Mouse (Mus musculus): ENCODE measurements around the gene Col23a1. TPM values are rescaled to one million over a fixed set of nuclear protein-coding genes. Genes with fewer than 3 reads are reported as not detected.

Col23a1 gene
- polyA plus RNA-seq, 1 experiment = 1.5 TPM

DNA sequence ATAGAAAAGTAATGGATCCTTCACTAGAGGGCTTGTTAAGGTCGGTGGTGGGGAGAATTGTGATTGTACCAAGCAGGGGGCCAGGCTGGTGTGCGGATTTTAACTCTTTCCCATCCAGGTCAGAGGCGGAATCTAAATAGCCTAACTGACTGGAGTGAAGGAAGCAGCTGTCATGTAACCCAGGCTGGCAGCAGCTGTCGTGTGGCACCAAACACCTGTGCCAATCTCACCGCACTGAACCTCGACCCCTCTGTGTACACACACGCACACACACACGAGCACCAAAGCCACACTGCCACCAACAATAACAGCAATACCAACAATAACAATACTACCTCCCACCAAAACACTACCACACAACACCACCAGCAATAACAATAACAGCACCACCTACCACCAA lies 152.9 kb downstream of the Col23a1 start:
- H3K4me3 ChIP-seq (ENCODE audit: extremely low read depth, insufficient read depth, insufficient read length) = no peak overlapping the region
- H3K27me3 ChIP-seq (ENCODE audit: control insufficient read depth, insufficient read depth, low read length) = no peaks in the 10 kb centered on the region
- no peak for DNase-seq (ENCODE audit: low read depth in 1 of 2, low spot score in 2 of 2)
- TF ChIP-seq POLR2A (IDR thresholded peaks at IDR 0.05; ENCODE audit: low read depth, low read length) (no peak), CTCF (IDR thresholded peaks at IDR 0.05; ENCODE audit: extremely low read depth, insufficient read depth, insufficient read length, insufficient replicate concordance) (no peak)
- H3K4me1 ChIP-seq (ENCODE audit: control insufficient read depth, insufficient read depth, insufficient read length) = no peaks in the 10 kb centered on the region
- H3K27ac ChIP-seq (ENCODE audit: insufficient read depth, low read length) = no peak overlapping the region
- WGBS = 83% methylated on average over 8 of the region's 8 CpGs
- H3K36me3 ChIP-seq (ENCODE audit: control insufficient read depth, insufficient read depth, low read length) = no peaks in the 10 kb centered on the region

DNA sequence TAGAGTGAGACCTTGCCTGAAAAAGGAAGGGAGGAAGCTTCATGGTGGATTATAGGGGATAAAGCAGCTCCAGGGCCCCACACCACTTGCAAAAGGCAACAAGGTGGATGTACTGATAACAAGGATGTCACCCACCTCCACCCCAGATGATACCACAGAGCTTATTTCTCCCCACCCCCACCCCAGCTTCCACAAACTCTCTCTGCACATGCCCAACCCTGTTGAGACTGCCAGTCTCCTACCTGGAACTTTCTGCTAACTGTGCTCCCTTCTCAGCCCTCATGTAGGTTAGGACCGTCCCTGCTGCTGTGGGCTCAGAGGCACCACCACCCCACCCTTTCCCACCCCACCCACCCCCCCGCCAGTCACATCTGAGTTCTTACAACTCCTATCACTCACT lies 154.1 kb downstream of the Col23a1 start:
- WGBS = 59% methylated on average over 2 of the region's 2 CpGs
- DNase-seq (ENCODE audit: low read depth in 1 of 2, low spot score in 2 of 2) = no peak
- Histone ChIP-seq H3K4me3 (ENCODE audit: extremely low read depth, insufficient read depth, insufficient read length) (no peak overlapping the region), H3K27ac (ENCODE audit: insufficient read depth, low read length) (no peak overlapping the region), H3K27me3 (ENCODE audit: control insufficient read depth, insufficient read depth, low read length) (no peaks in the 10 kb centered on the region), H3K36me3 (ENCODE audit: control insufficient read depth, insufficient read depth, low read length) (no peaks in the 10 kb centered on the region), H3K4me1 (ENCODE audit: control insufficient read depth, insufficient read depth, insufficient read length) (no peaks in the 10 kb centered on the region)
- TF ChIP-seq POLR2A (IDR thresholded peaks at IDR 0.05; ENCODE audit: low read depth, low read length) = no peak
- TF ChIP-seq CTCF (IDR thresholded peaks at IDR 0.05; ENCODE audit: extremely low read depth, insufficient read depth, insufficient read length, insufficient replicate concordance) = no peak

DNA sequence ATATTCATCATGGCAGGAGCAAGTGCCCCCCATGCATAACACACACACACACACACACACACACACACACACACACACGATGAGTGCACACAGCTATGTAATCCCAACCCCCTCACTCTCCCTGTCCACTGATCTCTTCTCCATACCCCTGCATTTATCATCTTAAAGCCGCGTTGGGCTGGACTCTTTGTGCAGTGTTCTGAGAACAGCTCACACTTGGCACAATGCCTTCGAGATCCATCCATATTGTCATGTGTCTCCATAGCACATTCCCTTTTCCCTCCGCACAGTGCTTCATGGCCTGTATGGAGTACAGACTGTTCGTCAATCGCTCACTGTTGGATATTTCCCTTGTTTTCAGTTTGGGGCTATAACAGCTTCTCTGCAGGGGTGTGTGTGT lies 154.9 kb downstream of the Col23a1 start:
- DNase-seq (ENCODE audit: low read depth in 1 of 2, low spot score in 2 of 2) = no peak
- TF ChIP-seq POLR2A (IDR thresholded peaks at IDR 0.05; ENCODE audit: low read depth, low read length) = no peak
- TF ChIP-seq CTCF (IDR thresholded peaks at IDR 0.05; ENCODE audit: extremely low read depth, insufficient read depth, insufficient read length, insufficient replicate concordance) = no peak
- no peaks in the 10 kb centered on the region for H3K27me3 ChIP-seq (ENCODE audit: control insufficient read depth, insufficient read depth, low read length)
- H3K36me3 ChIP-seq (ENCODE audit: control insufficient read depth, insufficient read depth, low read length) = no peaks in the 10 kb centered on the region
- H3K27ac ChIP-seq (ENCODE audit: insufficient read depth, low read length) = no peak overlapping the region
- no peak overlapping the region for H3K4me3 ChIP-seq (ENCODE audit: extremely low read depth, insufficient read depth, insufficient read length)
- no peaks in the 10 kb centered on the region for H3K4me1 ChIP-seq (ENCODE audit: control insufficient read depth, insufficient read depth, insufficient read length)
- WGBS = 88% methylated on average over 7 of the region's 7 CpGs

DNA sequence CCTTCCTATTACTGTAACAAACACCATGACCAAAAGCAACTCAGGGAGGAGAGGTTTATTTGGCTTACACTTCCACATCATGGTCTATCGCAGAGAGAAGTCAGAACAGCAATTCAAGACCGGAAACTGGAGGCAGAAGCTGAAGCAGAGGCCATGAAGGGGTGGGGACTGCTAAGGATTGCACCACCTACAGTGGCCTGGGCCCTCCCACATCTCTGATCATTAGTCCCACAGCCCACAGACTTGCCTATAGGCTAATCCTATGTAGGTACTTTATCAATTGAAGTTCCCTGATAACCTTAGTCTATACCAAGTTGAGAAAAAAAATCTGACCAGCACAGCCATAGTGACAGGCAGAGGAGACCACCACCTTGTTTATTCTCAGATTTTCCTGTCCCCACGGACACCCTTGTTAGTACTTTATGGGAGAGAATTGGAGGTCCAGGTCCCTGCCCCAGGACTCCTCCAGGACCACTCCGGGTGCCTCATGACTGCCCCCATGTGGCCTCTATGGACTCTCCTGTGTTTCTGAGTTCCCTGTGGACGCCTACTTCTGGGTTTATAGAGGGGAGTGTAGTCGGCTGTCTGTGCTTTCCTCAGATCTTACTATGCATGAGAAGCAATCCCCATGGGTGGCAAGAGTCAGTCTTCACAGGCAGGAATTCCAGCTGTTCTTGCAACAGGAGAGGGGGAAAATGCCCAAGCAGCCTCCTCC lies 157.1 kb downstream of the Col23a1 start:
- 31% methylated on average over 6 of the region's 6 CpGs for WGBS
- Histone ChIP-seq H3K27me3 (ENCODE audit: control insufficient read depth, insufficient read depth, low read length) (no peaks in the 10 kb centered on the region), H3K27ac (ENCODE audit: insufficient read depth, low read length) (no peak overlapping the region), H3K4me1 (ENCODE audit: control insufficient read depth, insufficient read depth, insufficient read length) (no peaks in the 10 kb centered on the region), H3K4me3 (ENCODE audit: extremely low read depth, insufficient read depth, insufficient read length) (no peak overlapping the region), H3K36me3 (ENCODE audit: control insufficient read depth, insufficient read depth, low read length) (no peaks in the 10 kb centered on the region)
- TF ChIP-seq POLR2A (IDR thresholded peaks at IDR 0.05; ENCODE audit: low read depth, low read length) (no peak), CTCF (IDR thresholded peaks at IDR 0.05; ENCODE audit: extremely low read depth, insufficient read depth, insufficient read length, insufficient replicate concordance) (peak; percentile 8; the same call in 1 of the 2 replicates)
- DNase-seq (ENCODE audit: low read depth in 1 of 2, low spot score in 2 of 2) = no peak

DNA sequence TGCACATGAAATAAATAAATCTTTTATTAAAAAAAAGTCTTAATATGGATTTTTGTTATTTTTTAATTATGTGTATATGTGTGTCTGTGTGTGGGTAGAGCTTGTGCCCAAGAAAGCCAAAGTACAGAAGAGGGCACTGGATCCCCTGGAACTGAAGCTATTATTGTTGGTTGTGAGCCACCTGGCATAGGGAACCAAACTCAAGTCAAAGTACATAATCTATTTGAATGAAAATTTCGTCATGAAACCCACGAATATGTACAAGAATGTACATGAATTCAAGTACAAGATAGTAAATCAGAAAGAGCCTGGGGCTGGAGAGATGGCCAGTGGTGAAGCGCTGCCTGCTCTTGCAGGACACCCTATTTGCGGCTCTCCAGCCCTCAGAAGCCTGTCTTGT lies 158.5 kb downstream of the Col23a1 start:
- TF ChIP-seq POLR2A (IDR thresholded peaks at IDR 0.05; ENCODE audit: low read depth, low read length) (no peak), CTCF (IDR thresholded peaks at IDR 0.05; ENCODE audit: extremely low read depth, insufficient read depth, insufficient read length, insufficient replicate concordance) (no peak)
- no peaks in the 10 kb centered on the region for H3K36me3 ChIP-seq (ENCODE audit: control insufficient read depth, insufficient read depth, low read length)
- 88% methylated on average over 4 of the region's 4 CpGs for WGBS
- H3K27me3 ChIP-seq (ENCODE audit: control insufficient read depth, insufficient read depth, low read length) = no peaks in the 10 kb centered on the region
- no peaks in the 10 kb centered on the region for H3K4me1 ChIP-seq (ENCODE audit: control insufficient read depth, insufficient read depth, insufficient read length)
- no peak overlapping the region for H3K27ac ChIP-seq (ENCODE audit: insufficient read depth, low read length)
- no peak overlapping the region for H3K4me3 ChIP-seq (ENCODE audit: extremely low read depth, insufficient read depth, insufficient read length)
- no peak for DNase-seq (ENCODE audit: low read depth in 1 of 2, low spot score in 2 of 2)

DNA sequence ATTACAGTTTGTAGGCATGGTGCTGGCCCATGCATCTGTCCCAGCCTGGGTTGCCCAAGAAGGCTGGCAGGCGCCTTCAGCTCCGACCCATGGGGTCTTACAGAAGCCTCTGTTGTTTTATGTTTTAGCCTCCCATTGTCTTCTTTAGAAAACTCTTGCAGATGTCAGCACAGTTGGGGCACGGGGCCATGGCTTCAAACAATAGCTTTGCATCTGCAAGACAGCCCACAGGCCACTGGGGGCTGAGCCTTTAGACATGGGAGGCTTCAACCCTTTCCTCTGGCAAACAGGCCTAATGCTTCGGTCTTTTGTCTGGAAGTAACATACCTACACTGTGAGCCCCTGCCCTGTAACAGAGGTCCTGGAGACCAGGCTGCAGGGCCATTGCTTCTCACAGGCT lies 159.0 kb downstream of the Col23a1 start:
- no peaks in the 10 kb centered on the region for H3K4me1 ChIP-seq (ENCODE audit: control insufficient read depth, insufficient read depth, insufficient read length)
- 85% methylated on average over 4 of the region's 4 CpGs for WGBS
- no peak overlapping the region for H3K4me3 ChIP-seq (ENCODE audit: extremely low read depth, insufficient read depth, insufficient read length)
- TF ChIP-seq CTCF (IDR thresholded peaks at IDR 0.05; ENCODE audit: extremely low read depth, insufficient read depth, insufficient read length, insufficient replicate concordance) (no peak), POLR2A (IDR thresholded peaks at IDR 0.05; ENCODE audit: low read depth, low read length) (no peak)
- no peak for DNase-seq (ENCODE audit: low read depth in 1 of 2, low spot score in 2 of 2)
- no peaks in the 10 kb centered on the region for H3K27me3 ChIP-seq (ENCODE audit: control insufficient read depth, insufficient read depth, low read length)
- H3K27ac ChIP-seq (ENCODE audit: insufficient read depth, low read length) = no peak overlapping the region
- no peaks in the 10 kb centered on the region for H3K36me3 ChIP-seq (ENCODE audit: control insufficient read depth, insufficient read depth, low read length)

DNA sequence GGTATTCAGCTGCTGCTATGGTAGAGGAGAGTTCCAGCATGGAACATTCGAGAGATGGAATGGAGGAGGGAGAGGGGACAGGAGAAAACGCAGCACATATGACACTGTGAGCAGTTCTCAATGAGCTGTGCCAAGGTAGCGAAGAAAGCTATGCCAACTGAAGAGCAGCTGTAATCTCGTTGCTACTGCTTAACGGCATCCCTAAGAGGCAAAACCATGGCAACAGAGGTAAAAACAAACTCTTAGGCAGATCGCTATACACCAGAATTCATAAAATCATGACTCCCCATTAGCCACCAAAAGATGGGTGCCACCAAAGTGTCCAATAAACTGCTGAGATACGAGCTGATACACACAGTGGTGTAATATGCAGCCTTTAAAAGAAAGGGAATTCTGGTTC lies 160.2 kb downstream of the Col23a1 start:
- TF ChIP-seq CTCF (IDR thresholded peaks at IDR 0.05; ENCODE audit: extremely low read depth, insufficient read depth, insufficient read length, insufficient replicate concordance) = no peak
- TF ChIP-seq POLR2A (IDR thresholded peaks at IDR 0.05; ENCODE audit: low read depth, low read length) = no peak
- Histone ChIP-seq H3K36me3 (ENCODE audit: control insufficient read depth, insufficient read depth, low read length) (no peaks in the 10 kb centered on the region), H3K27ac (ENCODE audit: insufficient read depth, low read length) (no peak overlapping the region), H3K4me3 (ENCODE audit: extremely low read depth, insufficient read depth, insufficient read length) (no peak overlapping the region), H3K4me1 (ENCODE audit: control insufficient read depth, insufficient read depth, insufficient read length) (no peaks in the 10 kb centered on the region), H3K27me3 (ENCODE audit: control insufficient read depth, insufficient read depth, low read length) (no peaks in the 10 kb centered on the region)
- no peak for DNase-seq (ENCODE audit: low read depth in 1 of 2, low spot score in 2 of 2)
- 83% methylated on average over 7 of the region's 7 CpGs for WGBS
